Comparison of ENCODE assay signal across 8 mouse cellular contexts in the genomic region with DNA sequence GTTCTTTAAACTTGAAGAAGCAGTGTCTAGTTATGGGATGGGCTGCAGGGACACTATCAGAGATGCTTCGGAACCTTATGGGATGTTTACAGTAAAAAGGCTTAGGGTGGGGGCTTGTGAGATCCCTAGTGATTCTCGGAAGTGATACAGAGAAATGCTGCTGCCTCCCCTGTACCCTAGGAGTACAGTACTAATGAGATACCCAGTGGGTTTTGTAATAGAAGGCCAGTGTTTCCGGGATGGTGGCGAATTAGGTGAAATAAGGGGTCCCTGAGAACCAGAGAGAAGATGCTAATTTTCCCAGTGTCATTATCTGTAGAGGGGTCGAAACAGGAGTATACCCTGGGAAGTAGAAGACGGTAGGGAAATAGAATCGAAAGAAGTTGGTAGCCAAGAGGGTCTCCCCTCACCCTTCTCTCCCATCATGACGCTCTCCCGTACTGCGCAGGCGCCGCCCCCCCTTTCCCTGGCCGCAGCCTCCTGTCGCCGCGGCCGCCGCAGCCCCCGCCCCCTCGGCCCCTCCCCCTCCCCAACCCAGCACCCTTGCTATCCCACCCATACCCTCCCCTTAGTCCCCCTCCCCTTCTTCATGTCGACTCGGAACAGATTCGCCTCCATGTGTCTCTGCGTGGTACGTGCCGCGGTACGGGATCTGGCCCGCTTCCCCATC. TPM values are rescaled to one million over a fixed set of nuclear protein-coding genes. Genes with fewer than 3 reads are reported as not detected.
DNase-seq lines count a peak whose midpoint lies in the region.

No protein-coding gene starts in this region.

- DNase-seq in kidney, postnatal 10 days, result peak; percentile 69
- no peak for DNase-seq in kidney, postnatal 36 days
- peak; percentile 74 for DNase-seq in embryo, embryonic 11 days
- DNase-seq in heart, postnatal 4 days, result peak; percentile 46
- DNase-seq in lung, postnatal 10 days, result peak; percentile 47
- no peak for DNase-seq in frontal cortex, postnatal 36 days (ENCODE audit: low spot score in 2 of 2)
- DNase-seq in T-cell, adult 2 months (ENCODE audit: low spot score), result no peak
- DNase-seq in B cell, adult 2 months, result no peak

RNA-seq across cellular contexts. Expression of a gene that starts 6.9 kb away (rescaled TPM):
- 10 to 100 TPM; 13.2 to 15.5 TPM for total RNA-seq in heart, postnatal 4 days (2021)

RNA-seq across cellular contexts. Expression of a gene that starts 8.4 kb away (rescaled TPM):
- 100 to 1,000 TPM; 862 to 957 TPM for total RNA-seq in heart, postnatal 4 days (2021)

RNA-seq across cellular contexts. Expression of a gene that starts 23.2 kb away (rescaled TPM):
- 10 to 100 TPM; 13.1 to 14.0 TPM for total RNA-seq in heart, postnatal 4 days (2021)

RNA-seq across cellular contexts. Expression of a gene that starts 28.0 kb away (rescaled TPM):
- total RNA-seq in heart, postnatal 4 days (2021), result 10 to 100 TPM; 25.0 to 30.3 TPM

RNA-seq across cellular contexts. Expression of a gene that starts 30.3 kb away (rescaled TPM):
- not detected for total RNA-seq in heart, postnatal 4 days (2021)

Comparison
In these comparisons a context has a peak if more than half of its experiments do, and no peak if none do; other contexts are left out.
1. DNase-seq: peak in kidney, postnatal 10 days (single experiment), embryo, embryonic 11 days (single experiment), heart, postnatal 4 days (single experiment) and lung, postnatal 10 days (single experiment); none in kidney, postnatal 36 days (0 of 2), frontal cortex, postnatal 36 days (0 of 2), T-cell, adult 2 months (single experiment) and B cell, adult 2 months (0 of 2).